In the genomic region with DNA sequence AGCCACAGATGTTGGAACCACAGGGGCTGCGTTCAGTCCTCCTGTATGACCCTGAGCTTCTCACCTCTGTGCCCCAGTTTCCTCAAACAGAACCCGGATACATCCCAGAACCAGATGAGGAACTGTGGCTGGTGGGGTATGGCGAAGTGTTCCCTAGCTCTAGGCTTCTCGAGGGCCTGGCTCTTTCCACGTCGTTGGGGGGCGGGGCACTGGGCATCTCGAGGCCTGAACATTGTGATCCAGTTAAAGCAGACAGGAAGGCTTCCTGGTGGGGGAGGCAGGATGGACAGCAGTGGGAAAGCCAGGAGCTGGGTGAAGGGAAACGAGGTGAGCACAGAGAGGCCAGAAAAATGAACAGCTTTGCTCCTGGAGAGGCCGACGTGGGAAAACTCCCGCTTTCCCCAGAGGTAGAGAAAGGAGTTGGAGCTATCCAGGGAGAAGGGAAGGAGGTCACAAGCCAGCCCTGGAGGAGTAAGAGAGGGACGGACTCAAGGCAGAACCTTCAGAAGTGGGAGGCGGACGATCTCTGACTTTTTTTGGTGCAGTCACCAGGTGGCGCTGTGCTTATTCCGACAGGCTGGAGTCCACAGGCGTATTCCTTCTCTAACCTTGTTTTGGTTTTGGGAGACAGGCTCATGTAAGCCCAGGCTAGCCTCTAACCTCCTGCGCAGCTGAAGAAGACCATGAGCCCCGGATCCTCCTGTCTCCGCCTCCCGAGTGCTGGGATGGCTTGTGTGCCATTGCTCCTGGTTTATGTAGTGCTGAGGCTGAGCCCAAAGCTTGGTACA, we compare ENCODE assay signal across 8 mouse cellular contexts. TPM values are rescaled to one million over a fixed set of nuclear protein-coding genes. Genes with fewer than 3 reads are reported as not detected.
A peak's percentile ranks its signal among the peaks of the same experiment; 100 is the strongest.
DNase-seq lines count a peak whose midpoint lies in the region; ATAC-seq lines count a peak whose summit lies in the region.

No protein-coding gene starts in this region.

- no peak overlapping the region for H3K27ac ChIP-seq in intestine, embryonic 15.5 days
- no peak overlapping the region for H3K27ac ChIP-seq in midbrain, embryonic 11.5 days (ENCODE audit: low read depth, low read length)

- intact Hi-C loops in left cerebral cortex, postnatal 36 days (cut with DNase I): loop anchor here (5.0 kb wide), 2 partner anchors 39 to 51 kb away; partner anchors contain the start of gene R3hdm4

- no peaks in the 10 kb centered on the region; the same call in 1 of the 2 replicates for H3K27me3 ChIP-seq in intestine, embryonic 15.5 days (replicated peaks)
- peaks cover 19% of the 10 kb centered on the region for H3K27me3 ChIP-seq in midbrain, embryonic 11.5 days (ENCODE audit: control insufficient read depth, insufficient read depth, low read length)

- H3K9ac ChIP-seq in intestine, embryonic 15.5 days: no peak overlapping the region
- no peak overlapping the region for H3K9ac ChIP-seq in midbrain, embryonic 11.5 days (ENCODE audit: low read length)

- 20% methylated on average over 22 of the region's 22 CpGs for WGBS in intestine, embryonic 15.5 days
- WGBS in midbrain, embryonic 11.5 days: 15% methylated on average over 22 of the region's 22 CpGs

- ATAC-seq in intestine, embryonic 15.5 days: peak; percentile 37; the same call in 1 of the 2 replicates
- peak; percentile 47 for ATAC-seq in midbrain, embryonic 11.5 days (ENCODE audit: low FRiP score)

- no peaks in the 10 kb centered on the region for H3K9me3 ChIP-seq in intestine, embryonic 15.5 days
- no peaks in the 10 kb centered on the region for H3K9me3 ChIP-seq in midbrain, embryonic 11.5 days (ENCODE audit: control insufficient read depth, low read length)

- no peaks in the 10 kb centered on the region for H3K36me3 ChIP-seq in intestine, embryonic 15.5 days
- H3K36me3 ChIP-seq in midbrain, embryonic 11.5 days (ENCODE audit: control insufficient read depth, insufficient read depth, low read length): no peaks in the 10 kb centered on the region

- no peak overlapping the region for H3K4me3 ChIP-seq in intestine, embryonic 15.5 days (replicated peaks)
- no peak overlapping the region for H3K4me3 ChIP-seq in midbrain, embryonic 11.5 days (ENCODE audit: low read depth, low read length)

- DNase-seq in ovary, postnatal 10 days (ENCODE audit: low spot score): peak; percentile 58
- DNase-seq in ovary, adult 18-20 months (ENCODE audit: low spot score): no peak
- peak; percentile 83 for DNase-seq in cerebellum, adult 9-11 months
- peak; percentile 80 to 86 for DNase-seq in frontal cortex, postnatal 36 days (ENCODE audit: low spot score in 2 of 2)
- peak; percentile 68 to 76 for DNase-seq in left cerebral cortex, postnatal 36 days (ENCODE audit: low spot score in 2 of 2)
- DNase-seq in midbrain, embryonic 11.5 days (ENCODE audit: low spot score, missing footprints): peak; percentile 98
- DNase-seq in spleen, adult 12 weeks (ENCODE audit: low spot score): peak; percentile 64

- 0 out of 2 replicates have a peak overlapping the region, but pooled peaks have one; percentile 14 for H3K4me2 ChIP-seq in intestine, embryonic 15.5 days (replicated peaks)
- H3K4me2 ChIP-seq in midbrain, embryonic 11.5 days: no peak overlapping the region

- peaks cover 32% of the 10 kb centered on the region for H3K4me1 ChIP-seq in intestine, embryonic 15.5 days (replicated peaks)
- H3K4me1 ChIP-seq in midbrain, embryonic 11.5 days (ENCODE audit: control insufficient read depth, insufficient read depth, low read length): peaks cover 4% of the 10 kb centered on the region; the same call in 1 of the 2 replicates

RNA-seq across cellular contexts. Expression of gene Elane, which starts 2.6 kb away (rescaled TPM):
- 1.1 and 2.6 TPM in 2 replicates for polyA plus RNA-seq in intestine, embryonic 15.5 days (2015; fragmentation: Nextera tagmentation; extraction: Ambion mirVana)
- total RNA-seq in left cerebral cortex, postnatal 36 days (2021): not detected
- polyA plus RNA-seq in midbrain, embryonic 11.5 days (2014; fragmentation: Nextera tagmentation; extraction: Ambion mirVana): 0.18 TPM in 1 of 2 replicates, not detected in the other

RNA-seq across cellular contexts. Expression of gene Cfd, which starts 7.2 kb away (rescaled TPM):
- polyA plus RNA-seq in intestine, embryonic 15.5 days (2015; fragmentation: Nextera tagmentation; extraction: Ambion mirVana): not detected in 2 replicates
- not detected for total RNA-seq in left cerebral cortex, postnatal 36 days (2021)
- polyA plus RNA-seq in midbrain, embryonic 11.5 days (2014; fragmentation: Nextera tagmentation; extraction: Ambion mirVana): not detected in 2 replicates

RNA-seq across cellular contexts. Expression of gene Plppr3, which starts 9.1 kb away (rescaled TPM):
- polyA plus RNA-seq in intestine, embryonic 15.5 days (2015; fragmentation: Nextera tagmentation; extraction: Ambion mirVana): 31.3 and 32.7 TPM in 2 replicates
- total RNA-seq in left cerebral cortex, postnatal 36 days (2021): 10 to 100 TPM; 50.4 to 57.1 TPM
- polyA plus RNA-seq in midbrain, embryonic 11.5 days (2014; fragmentation: Nextera tagmentation; extraction: Ambion mirVana): 112 and 117 TPM in 2 replicates

RNA-seq across cellular contexts. Expression of gene Prtn3, which starts 9.2 kb away (rescaled TPM):
- 3.7 and 3.9 TPM in 2 replicates for polyA plus RNA-seq in intestine, embryonic 15.5 days (2015; fragmentation: Nextera tagmentation; extraction: Ambion mirVana)
- 1 to 10 TPM; 2.2 to 2.4 TPM for total RNA-seq in left cerebral cortex, postnatal 36 days (2021)
- polyA plus RNA-seq in midbrain, embryonic 11.5 days (2014; fragmentation: Nextera tagmentation; extraction: Ambion mirVana): 11.9 and 12.1 TPM in 2 replicates

RNA-seq across cellular contexts. Expression of gene Med16, which starts 25.2 kb away (rescaled TPM):
- polyA plus RNA-seq in intestine, embryonic 15.5 days (2015; fragmentation: Nextera tagmentation; extraction: Ambion mirVana): 37.3 and 39.8 TPM in 2 replicates
- total RNA-seq in left cerebral cortex, postnatal 36 days (2021): 10 to 100 TPM; 53.2 to 60.6 TPM
- 39.7 and 45.7 TPM in 2 replicates for polyA plus RNA-seq in midbrain, embryonic 11.5 days (2014; fragmentation: Nextera tagmentation; extraction: Ambion mirVana)
